Mouse (Mus musculus): Measurements from ENCODE around the gene Rnase10.
A peak's percentile ranks its signal among the peaks of the same experiment; 100 is the strongest.
"Not testable (repeated sequence)": the region's sequence is repeated elsewhere in the genome, so short reads cannot be mapped to it uniquely, and the experiment has no call there.

The Rnase10 gene

GRCm38 (mm10) chr14:51007152-51007801, at the start of gene Rnase10:
Rnase10 (plus strand) TSS chr14:51007751.
- no peak for DNase-seq (ENCODE audit: low spot score in 2 of 2)

- DNase-seq (ENCODE audit: low spot score in 2 of 2), result not testable (repeated sequence)
Measured at GRCm38 (mm10) chr14:50958289-50958995, 49.1 kb upstream of the Rnase10 start.

- DNase-seq (ENCODE audit: low spot score in 2 of 2), result no peak
Measured at GRCm38 (mm10) chr14:50968216-50968980, 39.2 kb upstream of the Rnase10 start.

- no peak for DNase-seq (ENCODE audit: low spot score in 2 of 2)
Measured at GRCm38 (mm10) chr14:50969041-50969440, 38.5 kb upstream of the Rnase10 start.

GRCm38 (mm10) chr14:50969558-50970544, 37.7 kb upstream of the Rnase10 start:
- peak; percentile 19 to 38 for DNase-seq (ENCODE audit: low spot score in 2 of 2)

- no peak for DNase-seq (ENCODE audit: low spot score in 2 of 2)
Measured at GRCm38 (mm10) chr14:50970822-50971221, 36.7 kb upstream of the Rnase10 start.

GRCm38 (mm10) chr14:50973054-50973453, 34.5 kb upstream of the Rnase10 start:
- DNase-seq (ENCODE audit: low spot score in 2 of 2), result not testable (repeated sequence)

- DNase-seq (ENCODE audit: low spot score in 2 of 2), result no peak
Measured at GRCm38 (mm10) chr14:50973700-50974099, 33.9 kb upstream of the Rnase10 start.

GRCm38 (mm10) chr14:50975001-50975400, 32.5 kb upstream of the Rnase10 start:
- DNase-seq (ENCODE audit: low spot score in 2 of 2), result no peak

- peak in 1 of 2 experiments; percentile 9 for DNase-seq (ENCODE audit: low spot score in 2 of 2)
Measured at GRCm38 (mm10) chr14:50976674-50977073, 30.9 kb upstream of the Rnase10 start.

GRCm38 (mm10) chr14:50978451-50978850, 29.1 kb upstream of the Rnase10 start:
- not testable (repeated sequence) for DNase-seq (ENCODE audit: low spot score in 2 of 2)

GRCm38 (mm10) chr14:50979631-50980030, 27.9 kb upstream of the Rnase10 start:
- DNase-seq (ENCODE audit: low spot score in 2 of 2), result no peak

GRCm38 (mm10) chr14:50981207-50981606, 26.3 kb upstream of the Rnase10 start:
- no peak for DNase-seq (ENCODE audit: low spot score in 2 of 2)

GRCm38 (mm10) chr14:50981837-50982236, 25.7 kb upstream of the Rnase10 start:
- no peak for DNase-seq (ENCODE audit: low spot score in 2 of 2)

GRCm38 (mm10) chr14:50987668-50988067, 19.9 kb upstream of the Rnase10 start:
- no peak for DNase-seq (ENCODE audit: low spot score in 2 of 2)

- no peak for DNase-seq (ENCODE audit: low spot score in 2 of 2)
Measured at GRCm38 (mm10) chr14:50991037-50991436, 16.5 kb upstream of the Rnase10 start.

- no peak for DNase-seq (ENCODE audit: low spot score in 2 of 2)
Measured at GRCm38 (mm10) chr14:50997088-50997487, 10.5 kb upstream of the Rnase10 start.

GRCm38 (mm10) chr14:50997999-50998666, 9.4 kb upstream of the Rnase10 start:
- DNase-seq (ENCODE audit: low spot score in 2 of 2), result no peak

GRCm38 (mm10) chr14:51007914-51008713, 563 bp downstream of the Rnase10 start:
- DNase-seq (ENCODE audit: low spot score in 2 of 2), result peak; percentile 15 to 34

GRCm38 (mm10) chr14:51008781-51009180, 1.2 kb downstream of the Rnase10 start:
- DNase-seq (ENCODE audit: low spot score in 2 of 2), result no peak
